Mouse (Mus musculus) forebrain, embryonic 11.5 days (tissue): ENCODE results near the gene Fam161a. TPM values are rescaled to one million over a fixed set of nuclear protein-coding genes. Genes with fewer than 3 reads are reported as not detected.

Experiments used
- ATAC-seq: fragments of 200-750 bp; cut with Nextera tagmentation; replicated peaks from 2 replicates; pipeline ENCODE4 v1.8.0; 2017; ENCODE audit warnings: moderate TSS enrichment; ENCODE audit not compliant: low FRiP score
- DNase-seq: peaks from one replicate; pipeline ENCODE4 v3.0.0-alpha.2; 2017; ENCODE audit warnings: low spot score
- H3K27ac ChIP-seq: fragments of 300-500 bp; sonication (generic); 2 replicates; pipeline ENCODE4 v1.5.1; 2014; ENCODE audit warnings: low read depth, low read length
- H3K27me3 ChIP-seq: fragments of 300-500 bp; sonication (generic); 2 replicates; pipeline ENCODE4 v1.6.1; 2014; ENCODE audit warnings: mild to moderate bottlenecking, low read length, mixed read lengths; ENCODE audit not compliant: control insufficient read depth, insufficient read depth
- H3K36me3 ChIP-seq: fragments of 300-500 bp; sonication (generic); 2 replicates; pipeline ENCODE4 v1.6.1; 2014; ENCODE audit warnings: mild to moderate bottlenecking, low read length, moderate library complexity, mixed read lengths; ENCODE audit not compliant: control insufficient read depth, insufficient read depth
- H3K4me1 ChIP-seq: fragments of 300-500 bp; sonication (generic); replicated peaks from 2 replicates; pipeline ENCODE4 v1.6.1; 2014; ENCODE audit warnings: low read length, mixed read lengths; ENCODE audit not compliant: control insufficient read depth, insufficient read depth
- H3K4me2 ChIP-seq: fragments of 300-500 bp; sonication (generic); 2 replicates; pipeline ENCODE4 v1.6.1; 2014; ENCODE audit warnings: low read depth, mild to moderate bottlenecking, low read length, moderate library complexity, mixed read lengths; ENCODE audit not compliant: severe bottlenecking
- H3K4me3 ChIP-seq: fragments of 300-500 bp; sonication (generic); 2 replicates; pipeline ENCODE4 v1.5.1; 2014; ENCODE audit warnings: low read depth, low read length
- H3K9ac ChIP-seq: fragments of 300-500 bp; sonication (generic); 2 replicates; pipeline ENCODE4 v1.6.1; 2014; ENCODE audit warnings: low read length
- H3K9me3 ChIP-seq: fragments of 300-500 bp; sonication (generic); 2 replicates; pipeline ENCODE4 v1.6.1; 2016; ENCODE audit warnings: low read length, mixed read lengths; ENCODE audit not compliant: control insufficient read depth
- WGBS: fragments of 180-500 bp; shearing (Covaris S2); extraction: QIAGEN DNeasy Blood & Tissue Kit; methylation state at CpG from one replicate; pipeline ENCODE4 v1.1.7; 2014; 5-methylcytosine and 5-hydroxymethylcytosine counted together
- polyA plus RNA-seq: library from polyadenylated mRNA; unstranded; fragments of >200 nt; fragmentation: Nextera tagmentation; extraction: Ambion mirVana; gene quantifications from 2 replicates; pipeline ENCODE4 v1.2.1, GENCODE M21; 2014

The Fam161a gene
- polyA plus RNA-seq, 1 experiment from 2014 or later: 3.4 TPM

- Histone ChIP-seq H3K9ac (peak overlapping the region; percentile 55), H3K9me3 (peaks cover 9% of the 10 kb centered on the region; the same call in 1 of the 2 replicates), H3K4me2 (peak overlapping the region; percentile 66), H3K27ac (no peak overlapping the region), H3K4me1 (no peaks in the 10 kb centered on the region; the same call in 1 of the 2 replicates), H3K36me3 (no peaks in the 10 kb centered on the region; the same call in 1 of the 2 replicates), H3K4me3 (peak overlapping the region; percentile 49), H3K27me3 (no peaks in the 10 kb centered on the region)
- ATAC-seq (peak; percentile 68), DNase-seq (peak; percentile 86)
- WGBS: 47% methylated on average over 44 of the region's 46 CpGs
These were observed 34.4 kb upstream of the Fam161a start for GRCm38 (mm10) chr11:22972746-22973526.

DNA sequence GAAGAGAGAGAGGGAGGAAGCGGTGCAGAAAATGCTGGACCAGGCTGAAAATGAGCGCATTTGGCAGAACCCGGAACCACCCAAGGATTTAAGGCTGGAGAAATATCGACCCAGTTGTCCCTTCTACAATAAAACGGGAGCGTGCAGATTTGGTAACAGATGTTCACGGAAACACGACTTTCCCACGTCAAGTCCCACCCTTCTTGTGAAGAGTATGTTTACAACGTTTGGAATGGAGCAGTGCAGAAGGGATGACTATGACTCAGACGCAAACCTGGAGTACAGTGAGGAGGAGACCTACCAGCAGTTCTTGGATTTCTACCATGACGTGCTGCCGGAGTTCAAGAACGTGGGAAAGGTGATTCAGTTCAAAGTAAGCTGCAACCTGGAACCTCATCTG, 33.7 kb upstream of the Fam161a start:
- Histone ChIP-seq H3K27ac (no peak overlapping the region), H3K9me3 (peaks cover 9% of the 10 kb centered on the region; the same call in 1 of the 2 replicates), H3K9ac (peak overlapping the region; percentile 55), H3K4me3 (peak overlapping the region; percentile 45), H3K27me3 (no peaks in the 10 kb centered on the region), H3K36me3 (no peaks in the 10 kb centered on the region; the same call in 1 of the 2 replicates), H3K4me1 (no peaks in the 10 kb centered on the region; the same call in 1 of the 2 replicates), H3K4me2 (peak overlapping the region; percentile 65)
- DNase-seq: no peak
- 50% methylated on average over 14 of the region's 14 CpGs for WGBS
- no peak for ATAC-seq

GRCm38 (mm10) chr11:22978215-22978614, 29.1 kb upstream of the Fam161a start:
- 89% methylated on average over 3 of the region's 3 CpGs for WGBS
- Histone ChIP-seq H3K27me3 (no peaks in the 10 kb centered on the region), H3K4me1 (0 out of 2 replicates have a peak, but pooled peaks cover 2% of the 10 kb centered on the region), H3K27ac (no peak overlapping the region), H3K9me3 (no peaks in the 10 kb centered on the region), H3K36me3 (no peaks in the 10 kb centered on the region), H3K4me2 (no peak overlapping the region), H3K9ac (no peak overlapping the region), H3K4me3 (no peak overlapping the region)
- no peak for DNase-seq
- no peak for ATAC-seq

GRCm38 (mm10) chr11:22978711-22979110, 28.6 kb upstream of the Fam161a start:
- WGBS: 84% methylated on average over 1 of the region's 1 CpGs
- H3K36me3 ChIP-seq: no peaks in the 10 kb centered on the region
- no peak overlapping the region for H3K4me2 ChIP-seq
- H3K27ac ChIP-seq: no peak overlapping the region
- H3K4me3 ChIP-seq: no peak overlapping the region
- H3K4me1 ChIP-seq: 0 out of 2 replicates have a peak, but pooled peaks cover 2% of the 10 kb centered on the region
- H3K9me3 ChIP-seq: no peaks in the 10 kb centered on the region
- no peaks in the 10 kb centered on the region for H3K27me3 ChIP-seq
- ATAC-seq (no peak), DNase-seq (no peak)
- no peak overlapping the region for H3K9ac ChIP-seq

DNA sequence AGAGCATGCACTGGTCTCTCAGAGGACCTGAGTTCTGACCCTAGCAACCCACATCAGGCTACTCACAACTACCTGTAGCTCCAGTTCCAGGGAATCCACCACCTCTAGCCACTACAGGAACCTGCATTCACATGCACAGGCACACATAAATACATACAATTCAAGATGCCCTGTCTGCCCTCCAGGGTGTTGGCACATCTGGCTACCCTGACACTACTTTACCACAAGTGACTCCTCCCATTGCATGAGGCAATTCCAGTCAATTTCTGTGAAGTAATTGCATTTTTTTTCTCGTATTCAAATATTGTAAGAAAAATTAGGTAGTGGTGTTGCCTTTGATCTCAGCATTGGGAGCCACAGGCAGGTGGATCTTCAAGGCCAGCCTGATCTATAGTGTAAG, 28.1 kb upstream of the Fam161a start:
- 85% methylated on average over 1 of the region's 1 CpGs for WGBS
- DNase-seq: no peak
- no peak overlapping the region for H3K4me2 ChIP-seq
- no peak overlapping the region for H3K4me3 ChIP-seq
- no peak overlapping the region for H3K27ac ChIP-seq
- no peak overlapping the region for H3K9ac ChIP-seq
- H3K4me1 ChIP-seq: 0 out of 2 replicates have a peak, but pooled peaks cover 2% of the 10 kb centered on the region
- H3K36me3 ChIP-seq: no peaks in the 10 kb centered on the region
- ATAC-seq: no peak
- no peaks in the 10 kb centered on the region for H3K27me3 ChIP-seq
- no peaks in the 10 kb centered on the region for H3K9me3 ChIP-seq

- WGBS: 50% methylated on average over 4 of the region's 4 CpGs
These were observed 26.3 kb upstream of the Fam161a start for GRCm38 (mm10) chr11:22981041-22981440.

DNA sequence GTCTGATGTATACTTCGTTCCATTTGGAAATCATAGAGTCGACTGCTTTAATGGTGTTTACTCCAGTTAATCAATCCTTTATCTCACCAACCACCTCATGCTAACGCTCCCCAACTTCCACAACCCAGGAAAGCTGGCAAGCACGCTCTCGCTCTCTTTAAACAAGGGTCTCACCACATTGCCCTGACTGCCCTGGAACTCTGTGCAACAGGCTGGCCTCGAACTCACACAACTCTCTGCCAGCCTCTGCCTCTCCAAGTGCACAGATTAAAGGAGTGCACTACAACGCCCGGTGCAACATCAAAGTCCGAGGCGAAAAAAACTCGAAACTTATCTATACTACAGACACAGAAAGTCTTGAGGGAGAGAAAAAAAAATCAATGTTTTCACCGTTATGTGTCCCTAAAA, 25.8 kb upstream of the Fam161a start:
- Histone ChIP-seq H3K9me3 (no peaks in the 10 kb centered on the region), H3K27me3 (no peaks in the 10 kb centered on the region), H3K9ac (peak overlapping the region; percentile 74), H3K4me1 (0 out of 2 replicates have a peak, but pooled peaks cover 2% of the 10 kb centered on the region), H3K27ac (peak overlapping the region; percentile 96), H3K4me2 (peak overlapping the region; percentile 58), H3K4me3 (peak overlapping the region; percentile 67), H3K36me3 (no peaks in the 10 kb centered on the region)
- DNase-seq: peak; percentile 57
- peak; percentile 52 for ATAC-seq
- 5% methylated on average over 12 of the region's 12 CpGs for WGBS

More at GRCm38 (mm10) chr11:22981041-22981440, 26.3 kb upstream of the Fam161a start:
- H3K4me3 ChIP-seq: peak overlapping the region; percentile 67
- H3K4me1 ChIP-seq: 0 out of 2 replicates have a peak, but pooled peaks cover 2% of the 10 kb centered on the region
- H3K27me3 ChIP-seq: no peaks in the 10 kb centered on the region
- H3K4me2 ChIP-seq: peak overlapping the region; percentile 58; the same call in 1 of the 2 replicates
- H3K9me3 ChIP-seq: no peaks in the 10 kb centered on the region
- DNase-seq (no peak), ATAC-seq (no peak)
- H3K27ac ChIP-seq: no peak overlapping the region
- no peaks in the 10 kb centered on the region for H3K36me3 ChIP-seq
- peak overlapping the region; percentile 23 for H3K9ac ChIP-seq

DNA sequence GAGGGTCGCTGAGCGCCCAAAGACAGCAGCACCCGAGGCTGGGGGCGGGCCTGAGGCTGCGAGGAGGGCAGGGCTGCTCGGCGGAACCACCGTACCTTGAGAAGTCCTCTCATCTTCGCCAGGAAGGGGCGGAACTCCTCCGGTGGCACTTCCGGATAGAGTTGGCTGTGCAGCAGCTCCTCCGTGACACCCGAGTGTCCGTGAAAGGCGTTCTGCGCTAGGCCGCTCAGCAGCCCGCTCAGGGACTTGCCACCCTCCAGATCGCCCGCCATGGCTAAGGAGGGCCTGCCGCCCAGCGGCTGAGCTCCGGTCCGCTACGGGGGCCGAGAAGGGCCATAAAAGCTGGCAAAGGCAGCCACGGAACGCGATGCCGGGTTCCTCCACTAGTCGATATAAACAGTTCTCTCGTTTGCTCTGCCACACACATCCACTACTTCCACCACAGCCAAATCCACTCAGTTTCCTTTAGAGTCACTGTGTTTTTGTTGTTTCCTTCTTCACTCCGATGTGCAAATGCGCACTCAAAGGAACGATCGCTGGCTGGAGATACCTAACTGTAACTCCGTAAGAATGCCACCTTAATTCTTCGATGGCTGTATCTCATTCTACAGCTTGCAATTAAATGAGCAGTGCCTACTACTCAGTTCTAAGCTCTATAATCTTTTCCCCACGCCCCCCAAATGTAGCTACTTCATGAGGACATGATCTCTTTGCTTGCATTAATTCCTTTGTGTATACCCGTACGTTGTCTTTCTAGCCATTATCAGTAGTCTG, 25.2 kb upstream of the Fam161a start, which contains the start of the genes Gm28048 and Commd1:
TSS of gene Gm28048 (minus strand) at position 107 of the 774 bp plus-strand sequence.
TSS of gene Commd1 (minus strand) at position 399 of the 774 bp plus-strand sequence.
- Histone ChIP-seq H3K9ac (peak within 1 kb of the TSS; percentile 74), H3K27me3 (no peaks in the 10 kb centered on the region), H3K9me3 (no peaks in the 10 kb centered on the region), H3K36me3 (no peaks in the 10 kb centered on the region), H3K27ac (peak within 1 kb of the TSS; percentile 96), H3K4me2 (peak within 1 kb of the TSS; percentile 58), H3K4me1 (0 out of 2 replicates have a peak, but pooled peaks cover 2% of the 10 kb centered on the region), H3K4me3 (peak within 1 kb of the TSS; percentile 67)
- peak; percentile 95 for ATAC-seq
- WGBS: 3% methylated on average over 42 of the region's 42 CpGs
- peak; percentile 97 for DNase-seq
